Mouse (Mus musculus): ENCODE measurements at regions not wholly inside any gene's neighbourhood (a gene's known extent, or its start where the extent isn't known, plus 50 kb on each side); places are given as distances from the start of the nearest gene placed in this dataset.

- Histone ChIP-seq H3K9ac (no peak overlapping the region), H3K9me3 (no peaks in the 10 kb centered on the region), H3K27ac (no peak overlapping the region), H3K36me3 (no peaks in the 10 kb centered on the region), H3K4me2 (no peak overlapping the region), H3K27me3 (no peaks in the 10 kb centered on the region), H3K4me1 (no peaks in the 10 kb centered on the region), H3K4me3 (no peak overlapping the region)
- WGBS, result 60% methylated on average over 2 of the region's 2 CpGs
- ATAC-seq (ENCODE audit: borderline replicate concordance, extremely low read depth, low FRiP score, low TSS enrichment), result no peak
Measured at GRCm38 (mm10) chr19:18444324-18444723, 187.3 kb downstream of the Ostf1 start.

- Histone ChIP-seq H3K9ac (no peak overlapping the region), H3K9me3 (no peaks in the 10 kb centered on the region), H3K4me2 (no peak overlapping the region), H3K4me1 (no peaks in the 10 kb centered on the region), H3K27ac (no peak overlapping the region), H3K36me3 (no peaks in the 10 kb centered on the region), H3K27me3 (no peaks in the 10 kb centered on the region), H3K4me3 (no peak overlapping the region)
- WGBS, result 21% methylated on average over 3 of the region's 3 CpGs
- ATAC-seq (ENCODE audit: borderline replicate concordance, extremely low read depth, low FRiP score, low TSS enrichment), result no peak; the same call in 1 of the 2 replicates
Measured at GRCm38 (mm10) chr19:18436351-18436750, 195.3 kb downstream of the Ostf1 start.

GRCm38 (mm10) chr19:18420381-18420785 is 211.2 kb downstream of the Ostf1 start:
- Histone ChIP-seq H3K4me3 (no peak overlapping the region), H3K9ac (no peak overlapping the region), H3K36me3 (no peaks in the 10 kb centered on the region), H3K4me1 (no peaks in the 10 kb centered on the region), H3K27me3 (no peaks in the 10 kb centered on the region), H3K9me3 (no peaks in the 10 kb centered on the region), H3K4me2 (no peak overlapping the region), H3K27ac (no peak overlapping the region)
- 0 out of 2 replicates have a peak, but pooled peaks have one; percentile 49 for ATAC-seq (ENCODE audit: borderline replicate concordance, extremely low read depth, low FRiP score, low TSS enrichment)
- 49% methylated on average over 9 of the region's 9 CpGs for WGBS

GRCm38 (mm10) chr19:18418548-18418947 is 213.1 kb downstream of the Ostf1 start:
- Histone ChIP-seq H3K27me3 (no peaks in the 10 kb centered on the region), H3K4me3 (no peak overlapping the region), H3K36me3 (no peaks in the 10 kb centered on the region), H3K4me2 (no peak overlapping the region), H3K9ac (no peak overlapping the region), H3K27ac (no peak overlapping the region), H3K4me1 (no peaks in the 10 kb centered on the region), H3K9me3 (no peaks in the 10 kb centered on the region)
- WGBS, result 64% methylated on average over 6 of the region's 6 CpGs
- ATAC-seq (ENCODE audit: borderline replicate concordance, extremely low read depth, low FRiP score, low TSS enrichment), result no peak

GRCm38 (mm10) chr19:18377466-18378089 is 254.0 kb downstream of the Ostf1 start:
- Histone ChIP-seq H3K4me1 (no peaks in the 10 kb centered on the region), H3K4me2 (no peak overlapping the region), H3K4me3 (no peak overlapping the region), H3K27ac (no peak overlapping the region), H3K9ac (no peak overlapping the region), H3K27me3 (no peaks in the 10 kb centered on the region), H3K36me3 (no peaks in the 10 kb centered on the region), H3K9me3 (no peaks in the 10 kb centered on the region)
- WGBS, result 59% methylated on average over 4 of the region's 4 CpGs
- no peak for ATAC-seq (ENCODE audit: borderline replicate concordance, extremely low read depth, low FRiP score, low TSS enrichment)

GRCm38 (mm10) chr19:18368612-18369011 is 263.0 kb downstream of the Ostf1 start:
- ATAC-seq (ENCODE audit: borderline replicate concordance, extremely low read depth, low FRiP score, low TSS enrichment), result no peak
- H3K27me3 ChIP-seq, result no peaks in the 10 kb centered on the region
- no peak overlapping the region for H3K27ac ChIP-seq
- H3K36me3 ChIP-seq, result no peaks in the 10 kb centered on the region
- H3K4me3 ChIP-seq, result no peak overlapping the region
- H3K9ac ChIP-seq, result no peak overlapping the region
- WGBS, result 80% methylated on average over 6 of the region's 6 CpGs
- H3K9me3 ChIP-seq, result no peaks in the 10 kb centered on the region
- H3K4me1 ChIP-seq, result no peaks in the 10 kb centered on the region
- H3K4me2 ChIP-seq, result no peak overlapping the region

- Histone ChIP-seq H3K9me3 (no peaks in the 10 kb centered on the region), H3K4me1 (no peaks in the 10 kb centered on the region), H3K4me3 (no peak overlapping the region), H3K4me2 (no peak overlapping the region), H3K27me3 (no peaks in the 10 kb centered on the region), H3K36me3 (no peaks in the 10 kb centered on the region), H3K27ac (no peak overlapping the region), H3K9ac (no peak overlapping the region)
- 70% methylated on average over 3 of the region's 3 CpGs for WGBS
- ATAC-seq (ENCODE audit: borderline replicate concordance, extremely low read depth, low FRiP score, low TSS enrichment), result no peak
Measured at GRCm38 (mm10) chr19:18353960-18354359, 277.7 kb downstream of the Ostf1 start.

GRCm38 (mm10) chr19:18345735-18346134 is 285.9 kb downstream of the Ostf1 start:
- no peak for ATAC-seq (ENCODE audit: borderline replicate concordance, extremely low read depth, low FRiP score, low TSS enrichment)
- Histone ChIP-seq H3K9me3 (no peaks in the 10 kb centered on the region), H3K4me1 (no peaks in the 10 kb centered on the region), H3K27me3 (no peaks in the 10 kb centered on the region), H3K9ac (no peak overlapping the region), H3K4me3 (no peak overlapping the region), H3K36me3 (no peaks in the 10 kb centered on the region), H3K27ac (no peak overlapping the region), H3K4me2 (no peak overlapping the region)
- 84% methylated on average over 2 of the region's 2 CpGs for WGBS

GRCm38 (mm10) chr19:18343647-18344046 is 288.0 kb downstream of the Ostf1 start:
- no peaks in the 10 kb centered on the region for H3K36me3 ChIP-seq
- H3K4me1 ChIP-seq, result no peaks in the 10 kb centered on the region
- no peaks in the 10 kb centered on the region for H3K9me3 ChIP-seq
- H3K27ac ChIP-seq, result no peak overlapping the region
- no peak overlapping the region for H3K9ac ChIP-seq
- ATAC-seq (ENCODE audit: borderline replicate concordance, extremely low read depth, low FRiP score, low TSS enrichment), result no peak
- H3K4me3 ChIP-seq, result no peak overlapping the region
- no peaks in the 10 kb centered on the region for H3K27me3 ChIP-seq
- no peak overlapping the region for H3K4me2 ChIP-seq

GRCm38 (mm10) chr19:18343003-18343402 is 288.6 kb downstream of the Ostf1 start:
- Histone ChIP-seq H3K27ac (no peak overlapping the region), H3K36me3 (no peaks in the 10 kb centered on the region), H3K4me1 (no peaks in the 10 kb centered on the region), H3K4me2 (no peak overlapping the region), H3K4me3 (no peak overlapping the region), H3K27me3 (no peaks in the 10 kb centered on the region), H3K9ac (no peak overlapping the region), H3K9me3 (no peaks in the 10 kb centered on the region)
- WGBS, result 73% methylated on average over 1 of the region's 1 CpGs
- ATAC-seq (ENCODE audit: borderline replicate concordance, extremely low read depth, low FRiP score, low TSS enrichment), result no peak

- H3K36me3 ChIP-seq, result no peaks in the 10 kb centered on the region
- H3K9me3 ChIP-seq, result no peaks in the 10 kb centered on the region
- no peak overlapping the region for H3K9ac ChIP-seq
- H3K4me1 ChIP-seq, result no peaks in the 10 kb centered on the region
- 83% methylated on average over 7 of the region's 7 CpGs for WGBS
- no peak overlapping the region for H3K4me3 ChIP-seq
- H3K27ac ChIP-seq, result no peak overlapping the region
- no peaks in the 10 kb centered on the region for H3K27me3 ChIP-seq
- ATAC-seq (ENCODE audit: borderline replicate concordance, extremely low read depth, low FRiP score, low TSS enrichment), result no peak
- H3K4me2 ChIP-seq, result no peak overlapping the region
Measured at GRCm38 (mm10) chr19:18337819-18338555, 293.6 kb downstream of the Ostf1 start.

GRCm38 (mm10) chr19:18336637-18337036 is 295.0 kb downstream of the Ostf1 start:
- no peaks in the 10 kb centered on the region for H3K9me3 ChIP-seq
- 70% methylated on average over 4 of the region's 4 CpGs for WGBS
- H3K4me2 ChIP-seq, result no peak overlapping the region
- no peaks in the 10 kb centered on the region for H3K4me1 ChIP-seq
- no peak overlapping the region for H3K9ac ChIP-seq
- H3K27ac ChIP-seq, result no peak overlapping the region
- H3K4me3 ChIP-seq, result no peak overlapping the region
- H3K27me3 ChIP-seq, result no peaks in the 10 kb centered on the region
- H3K36me3 ChIP-seq, result no peaks in the 10 kb centered on the region
- ATAC-seq (ENCODE audit: borderline replicate concordance, extremely low read depth, low FRiP score, low TSS enrichment), result no peak
